Mouse (Mus musculus): ENCODE measurements around the gene Tns4. TPM values are rescaled to one million over a fixed set of nuclear protein-coding genes. Genes with fewer than 3 reads are reported as not detected.

The Tns4 gene
- total RNA-seq, 2 experiments from 2014 or later: 0.10 TPM; not detected in 1

DNA sequence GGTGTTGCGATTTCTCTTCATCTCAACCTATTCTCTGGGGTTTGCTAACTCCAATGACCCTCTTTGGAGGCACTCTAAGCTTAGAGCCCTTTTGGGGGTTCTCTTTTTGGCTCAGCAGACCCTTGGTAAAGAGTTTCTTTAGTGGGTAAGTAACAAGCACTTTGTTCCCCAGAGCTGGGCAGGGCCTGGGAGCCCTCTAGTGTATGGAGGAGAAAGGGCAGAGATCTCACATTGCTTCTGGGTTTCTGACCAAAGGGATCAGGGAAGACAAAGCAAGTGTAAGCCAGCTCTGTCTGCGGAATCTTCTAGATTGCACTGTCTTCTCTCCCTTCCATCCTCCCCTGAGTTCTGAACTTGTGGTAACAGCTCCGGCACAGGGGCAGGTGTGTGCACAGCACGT is 53.8 kb downstream of the Tns4 start:
- DNase-seq: no peak
- intact Hi-C loops (cut with DNase I; ENCODE audit: low total_unique reads): no loop called here

DNA sequence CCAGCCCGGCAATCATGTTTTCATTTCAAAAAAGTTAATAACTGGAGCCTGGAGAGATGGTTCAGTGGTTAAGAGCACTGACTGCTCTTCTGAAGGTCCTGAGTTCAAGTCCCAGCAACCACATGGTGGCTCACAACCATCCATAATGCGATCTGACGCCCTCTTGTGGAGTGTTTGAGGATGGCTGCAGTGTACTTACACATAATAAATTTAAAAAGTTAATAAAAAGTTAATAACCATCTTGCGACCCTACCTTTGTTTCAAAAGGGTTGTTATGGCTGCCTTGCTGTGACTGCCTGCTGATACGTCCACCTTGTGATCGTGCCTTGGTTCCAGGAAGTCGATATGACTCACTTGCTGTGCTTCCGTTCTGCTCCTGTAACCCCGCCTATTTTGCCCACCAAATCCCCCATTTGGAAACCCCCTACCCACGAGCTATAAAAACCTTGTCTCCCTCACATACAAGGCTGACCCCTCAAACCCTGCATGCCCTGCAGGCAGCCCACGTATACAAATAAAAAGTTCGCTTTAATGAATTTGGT is 62.1 kb downstream of the Tns4 start:
- intact Hi-C loops (cut with DNase I; ENCODE audit: low total_unique reads): no loop called here
- DNase-seq: no peak

DNA sequence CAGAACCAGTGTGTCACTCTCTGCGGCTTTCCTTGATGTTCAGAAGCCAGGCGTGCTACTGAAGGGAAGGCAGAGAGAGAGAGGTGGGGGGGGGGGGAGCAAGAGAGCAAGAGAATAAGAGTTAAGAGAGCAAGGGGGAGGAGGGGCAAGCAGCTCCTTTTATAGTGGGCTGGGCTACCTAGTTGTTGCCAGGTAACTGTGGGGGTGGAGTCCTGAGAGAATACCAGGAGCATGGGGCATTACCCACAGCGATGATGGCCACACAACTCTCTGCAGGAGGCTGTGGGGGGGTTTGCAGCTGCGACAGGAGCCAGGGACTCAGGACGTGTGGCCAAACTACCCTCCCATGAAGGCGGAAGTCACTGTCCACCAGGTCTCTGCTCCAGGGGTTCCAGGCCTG is 63.2 kb downstream of the Tns4 start:
- no peak for DNase-seq
- intact Hi-C loops (cut with DNase I; ENCODE audit: low total_unique reads): no loop called here

DNA sequence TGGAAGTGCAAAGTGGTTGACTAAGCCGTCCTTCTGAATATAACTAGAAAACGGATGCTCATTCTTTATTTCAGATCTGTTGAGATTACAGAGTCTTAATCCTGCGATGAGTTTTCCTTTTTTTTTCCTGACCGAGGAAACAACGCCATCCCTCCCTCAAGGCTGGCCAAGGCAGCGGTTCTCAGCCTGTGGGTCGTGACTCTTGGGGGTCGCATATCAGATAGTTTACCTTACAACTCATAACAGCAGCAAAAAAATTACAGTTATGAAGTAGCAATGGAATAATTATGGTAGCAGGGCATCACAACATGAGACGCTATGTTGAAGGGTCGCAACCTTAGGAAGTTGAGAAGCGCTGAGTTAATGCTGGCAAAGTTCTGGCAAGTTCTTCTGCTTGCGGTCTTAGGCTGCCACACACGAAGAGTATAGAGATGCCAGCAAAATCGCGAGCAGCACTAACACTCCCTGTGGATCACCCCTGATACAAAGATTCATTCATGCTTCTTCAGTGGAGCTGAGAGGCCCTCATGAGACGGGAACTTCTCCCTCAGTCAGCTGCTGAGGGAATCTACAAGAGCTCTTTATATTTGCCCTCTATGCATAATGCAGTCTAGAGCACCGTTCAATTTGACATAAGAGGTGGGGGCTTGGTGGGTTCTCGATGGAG is 64.5 kb downstream of the Tns4 start:
- DNase-seq: no peak
- intact Hi-C loops (cut with DNase I; ENCODE audit: low total_unique reads): no loop called here

DNA sequence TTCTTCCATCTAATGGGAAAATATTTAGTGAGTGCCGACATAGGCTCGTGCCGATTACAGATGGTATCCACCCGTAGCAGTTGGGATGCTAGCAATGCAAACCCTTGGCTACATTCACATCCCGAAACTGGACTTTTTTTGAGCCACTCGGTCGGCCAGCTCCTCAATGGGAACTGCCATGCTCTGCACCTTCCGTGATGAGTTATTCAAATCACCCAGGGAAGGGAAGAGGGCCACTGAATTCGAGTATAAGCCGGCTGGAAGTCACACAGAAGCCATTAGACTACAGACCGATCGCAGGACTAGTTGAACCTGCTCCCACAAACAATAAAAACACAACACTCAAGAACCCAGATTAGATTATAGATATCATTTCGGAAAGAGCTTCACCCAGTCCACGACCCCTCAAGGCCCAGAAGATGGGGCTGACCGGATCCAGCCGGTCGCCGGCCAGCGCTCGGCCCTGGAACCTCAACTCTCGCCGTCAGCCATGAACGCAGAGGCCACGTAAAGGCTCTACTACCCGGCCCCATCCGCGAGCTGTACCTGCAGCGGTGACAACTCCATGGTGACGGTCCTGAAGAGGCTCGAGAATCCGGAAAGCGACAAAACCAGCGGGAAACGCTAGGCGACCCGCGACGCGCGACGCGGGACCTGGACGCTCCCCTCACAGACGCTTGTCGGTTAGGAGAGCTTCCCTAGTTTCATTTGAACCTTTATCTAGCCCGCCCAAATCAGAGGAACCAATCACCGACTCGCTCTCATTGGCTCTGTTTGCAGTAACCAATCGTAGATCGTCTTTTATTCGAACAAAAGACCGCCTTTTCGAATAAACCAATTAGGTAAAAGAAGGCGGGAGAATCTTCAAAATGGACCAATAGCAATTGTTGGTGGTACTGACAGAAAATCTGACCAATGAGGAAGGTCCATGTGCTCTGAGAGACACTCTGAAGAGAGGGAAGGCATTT is 65.3 kb downstream of the Tns4 start, which contains the start of gene Top2a:
Gene Top2a (minus strand): TSS at position 690 of the 968 bp plus-strand sequence.
- DNase-seq: peak; percentile 59
- intact Hi-C loops (cut with DNase I; ENCODE audit: low total_unique reads): no loop called here

DNA sequence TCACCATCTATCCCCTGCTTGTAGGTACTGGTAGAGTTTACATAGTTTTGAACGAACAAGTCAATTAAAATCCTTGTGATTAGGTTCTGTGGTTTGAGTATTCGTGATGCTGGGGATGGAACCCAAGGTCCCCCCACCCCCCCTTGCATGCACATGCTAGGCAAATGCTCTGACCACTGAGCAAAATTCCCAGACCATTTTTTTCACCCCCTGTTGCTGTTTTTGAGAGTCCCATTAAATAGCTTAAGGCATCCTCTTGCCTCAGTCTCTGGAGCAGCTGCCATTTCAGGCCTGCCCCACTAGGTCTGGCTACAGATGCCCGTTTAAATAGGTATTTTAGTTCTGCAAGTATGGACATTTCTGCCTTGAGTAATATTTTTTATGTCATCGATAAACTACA is 66.0 kb downstream of the Tns4 start:
- intact Hi-C loops (cut with DNase I; ENCODE audit: low total_unique reads): no loop called here
- DNase-seq: no peak

DNA sequence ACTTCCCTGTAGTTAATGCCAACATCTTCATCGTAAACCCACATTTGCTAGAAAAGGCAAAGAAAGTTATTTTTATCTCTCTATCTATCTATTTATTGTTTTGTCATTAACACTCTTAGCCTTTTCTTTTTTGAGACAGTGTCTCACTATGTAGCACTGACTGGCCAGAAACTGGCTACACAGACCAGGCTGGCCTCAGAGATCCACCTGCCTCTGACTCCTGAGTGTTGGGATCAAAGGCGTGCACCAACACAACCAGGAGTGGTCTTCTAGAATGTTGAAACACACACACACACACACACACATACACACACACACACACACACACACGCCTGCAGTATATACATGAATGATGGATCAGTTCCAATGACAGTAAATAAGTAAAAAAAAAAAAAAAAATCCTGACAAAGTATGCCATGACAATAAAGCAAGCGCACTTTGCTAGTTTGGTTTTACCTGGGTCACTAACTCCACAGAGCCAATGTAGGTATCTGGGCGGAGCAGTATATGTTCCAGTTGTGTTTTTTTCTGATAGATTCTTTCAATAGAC is 66.6 kb downstream of the Tns4 start:
- no peak for DNase-seq
- intact Hi-C loops (cut with DNase I; ENCODE audit: low total_unique reads): no loop called here

DNA sequence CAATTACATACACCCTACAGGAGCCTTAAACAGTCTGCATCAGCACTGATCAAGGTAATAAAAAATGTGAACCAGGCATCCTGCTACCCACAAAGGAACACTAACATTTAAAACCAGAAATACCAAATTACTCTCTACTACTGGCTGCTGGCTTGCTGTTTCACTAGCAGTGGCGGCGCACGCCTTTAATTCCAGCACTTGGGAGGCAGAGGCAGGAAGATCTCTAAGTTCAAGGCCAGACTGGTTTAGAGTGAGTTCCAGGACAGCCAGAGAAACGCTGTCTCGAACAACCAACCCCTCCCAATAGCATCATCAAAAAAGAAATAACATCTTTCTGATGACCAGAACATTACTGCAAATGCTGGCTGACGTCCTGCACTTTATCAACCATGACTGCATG is 69.3 kb downstream of the Tns4 start:
- intact Hi-C loops (cut with DNase I; ENCODE audit: low total_unique reads): loop anchor here (5.0 kb wide), 1 partner anchor 38 kb away; the partner anchor contains the start of gene Gjd3

More for the DNA sequence above, 69.3 kb downstream of the Tns4 start:
- DNase-seq: no peak

Other genes starting within 250 kb of the Tns4 start
- 1 to 10 TPM; 4.4 to 4.6 TPM for gene Wipf2, start 225.7 kb downstream of the Tns4 start, total RNA-seq (2021)
- 1 to 10 TPM in 1 of 2 experiments, under 1 TPM in 1; 0.78 to 1.3 TPM for gene Cdc6, start 181.5 kb downstream of the Tns4 start, total RNA-seq (2021)
- 10 to 100 TPM; 13.7 to 19.7 TPM for gene Rara, start 161.5 kb downstream of the Tns4 start, total RNA-seq (2021)
- not detected for gene Gjd3, start 106.3 kb downstream of the Tns4 start, total RNA-seq (2021)
- 10 to 100 TPM; 13.8 to 16.9 TPM for gene Top2a, start 65.1 kb downstream of the Tns4 start, total RNA-seq (2021)
- gene Igfbp4, start 48.1 kb downstream of the Tns4 start, total RNA-seq (2021): 100 to 1,000 TPM in 1 of 2 experiments, 10 to 100 TPM in 1; 76.9 to 104 TPM
- under 1 TPM; 0.10 to 0.11 TPM for gene Ccr7, start 65.8 kb upstream of the Tns4 start, total RNA-seq (2021)
- gene Smarce1, start 141.7 kb upstream of the Tns4 start, total RNA-seq (2021): 10 to 100 TPM; 35.8 to 45.7 TPM
- gene Krt222, start 154.8 kb upstream of the Tns4 start, total RNA-seq (2021): 10 to 100 TPM in 1 of 2 experiments, 1 to 10 TPM in 1; 8.9 to 11.4 TPM
- not detected for gene Krt24, start 196.0 kb upstream of the Tns4 start, total RNA-seq (2021)
- not detected for gene Krt25, start 233.6 kb upstream of the Tns4 start, total RNA-seq (2021)
- gene Krt26, start 248.7 kb upstream of the Tns4 start, total RNA-seq (2021): not detected

Data from gastrocnemius, postnatal 14 days (tissue).